Mouse (Mus musculus) retina, postnatal 7 days (tissue): ENCODE measurements around the gene Ppif.

ENCODE experiments used
- DNase-seq: peaks from one replicate; pipeline ENCODE4 v3.0.0-alpha.2; 2012; ENCODE audit warnings: low read depth, low spot score

The Ppif gene

DNA sequence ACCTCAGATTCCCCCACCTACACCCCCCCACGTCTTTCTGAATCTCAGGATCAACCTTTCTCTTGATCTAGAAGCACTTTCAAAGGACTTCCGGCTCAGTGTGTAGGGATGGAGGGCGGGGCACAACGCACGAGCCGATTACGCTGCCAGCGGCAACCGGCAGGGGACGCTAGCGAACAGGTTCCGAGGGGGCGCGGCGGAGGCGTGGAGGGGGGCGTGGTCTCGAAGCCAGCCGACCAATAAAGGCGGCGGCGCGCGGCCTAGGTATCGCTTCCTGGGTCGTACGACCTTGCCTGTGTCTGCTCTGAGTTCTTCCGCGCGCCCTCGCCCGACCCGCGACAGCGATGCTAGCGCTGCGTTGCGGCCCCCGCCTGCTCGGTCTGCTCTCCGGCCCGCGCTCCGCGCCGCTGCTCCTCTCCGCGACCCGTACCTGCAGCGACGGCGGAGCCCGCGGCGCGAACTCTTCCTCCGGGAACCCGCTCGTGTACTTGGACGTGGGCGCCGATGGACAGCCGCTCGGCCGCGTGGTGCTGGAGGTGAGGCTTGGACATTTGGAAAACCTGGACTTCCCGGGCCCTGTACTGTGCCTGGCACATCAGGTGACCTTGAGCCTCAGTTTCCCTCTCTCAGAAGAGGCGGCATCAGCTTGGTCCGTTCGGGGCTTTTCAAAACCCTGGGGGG lies at the start of gene Ppif:
TSS of gene Ppif (plus strand) at position 267 of the 681 bp plus-strand sequence.
- peak; percentile 92 for DNase-seq

DNA sequence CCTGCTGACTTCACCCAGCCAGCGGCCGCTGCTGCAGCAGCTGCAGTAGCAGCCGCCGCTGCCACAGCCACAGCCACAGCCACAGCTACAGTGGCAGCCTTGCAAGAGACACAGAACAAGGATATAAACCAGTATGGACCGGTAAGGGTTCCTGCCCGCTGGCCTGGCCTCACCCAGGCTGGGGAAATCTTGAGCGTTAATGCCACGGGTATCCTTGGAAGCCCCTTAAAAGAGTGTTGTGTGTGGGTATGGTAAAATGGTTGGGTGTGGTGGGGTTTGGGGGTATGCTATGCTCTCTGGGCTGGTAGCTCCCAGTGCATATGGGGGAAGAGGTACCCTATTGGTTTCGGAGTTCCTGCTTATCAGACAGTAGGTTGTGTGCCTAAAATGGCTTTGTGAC lies 48.2 kb upstream of the Ppif start:
- DNase-seq: no peak

DNA sequence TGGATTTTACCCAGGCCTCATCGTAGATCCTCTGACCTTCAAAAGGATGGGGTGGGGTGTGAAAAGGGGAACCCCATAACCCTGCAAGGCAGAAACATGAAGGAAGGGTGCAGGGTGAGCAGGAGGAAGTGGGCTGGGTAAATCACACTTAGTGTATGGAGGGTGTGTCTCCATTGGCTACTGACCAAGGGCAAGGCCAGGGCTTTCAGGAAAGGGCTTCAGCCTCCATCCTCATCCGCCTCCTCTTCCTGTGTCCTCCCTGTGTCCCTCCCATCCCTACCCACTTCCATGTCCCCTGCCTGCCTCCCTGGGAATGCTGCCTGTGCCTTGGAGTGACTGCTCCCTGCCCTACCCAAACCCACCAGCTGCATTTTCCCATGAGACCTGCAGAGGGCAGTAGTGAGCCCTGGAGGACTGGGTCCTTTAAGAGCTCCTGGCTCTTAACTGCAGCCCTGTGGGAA lies 47.8 kb upstream of the Ppif start:
- DNase-seq: peak; percentile 69

DNA sequence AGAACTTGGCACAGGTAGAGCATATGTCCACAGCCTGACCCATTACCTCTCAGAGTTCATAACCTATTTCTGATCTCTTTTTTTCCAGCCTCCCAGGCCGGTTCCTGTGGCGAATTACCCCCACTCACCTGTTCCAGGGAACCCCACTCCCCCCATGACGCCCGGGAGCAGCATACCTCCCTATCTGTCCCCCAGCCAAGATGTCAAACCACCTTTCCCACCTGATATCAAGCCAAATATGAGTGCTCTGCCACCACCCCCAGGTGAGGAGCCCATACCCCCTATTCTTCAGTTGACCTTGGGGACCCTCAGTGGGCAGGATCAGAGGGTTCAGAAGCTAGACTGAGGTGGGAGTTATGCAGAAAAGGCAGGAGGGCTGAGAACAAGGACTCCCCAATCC lies 42.8 kb upstream of the Ppif start:
- DNase-seq: no peak

DNA sequence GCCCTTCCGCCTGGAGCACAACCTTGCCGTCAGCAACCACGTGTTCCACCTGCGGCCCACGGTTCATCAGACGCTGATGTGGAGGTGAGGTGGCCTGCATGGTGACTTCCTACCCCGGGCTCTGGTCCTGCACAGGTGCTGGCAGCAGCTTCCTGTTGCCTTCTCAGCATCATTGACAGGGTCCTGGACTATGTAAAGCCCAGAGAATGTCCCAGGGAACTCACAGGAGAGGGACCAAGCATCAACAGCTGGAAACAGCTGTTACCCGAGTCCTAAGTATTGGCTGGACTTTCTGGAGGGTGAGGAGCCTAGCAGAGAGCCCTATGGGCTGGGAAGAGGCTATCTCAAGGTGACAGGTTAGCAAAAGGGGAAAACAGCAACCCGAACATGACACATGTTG lies 42.0 kb upstream of the Ppif start:
- DNase-seq: no peak

DNA sequence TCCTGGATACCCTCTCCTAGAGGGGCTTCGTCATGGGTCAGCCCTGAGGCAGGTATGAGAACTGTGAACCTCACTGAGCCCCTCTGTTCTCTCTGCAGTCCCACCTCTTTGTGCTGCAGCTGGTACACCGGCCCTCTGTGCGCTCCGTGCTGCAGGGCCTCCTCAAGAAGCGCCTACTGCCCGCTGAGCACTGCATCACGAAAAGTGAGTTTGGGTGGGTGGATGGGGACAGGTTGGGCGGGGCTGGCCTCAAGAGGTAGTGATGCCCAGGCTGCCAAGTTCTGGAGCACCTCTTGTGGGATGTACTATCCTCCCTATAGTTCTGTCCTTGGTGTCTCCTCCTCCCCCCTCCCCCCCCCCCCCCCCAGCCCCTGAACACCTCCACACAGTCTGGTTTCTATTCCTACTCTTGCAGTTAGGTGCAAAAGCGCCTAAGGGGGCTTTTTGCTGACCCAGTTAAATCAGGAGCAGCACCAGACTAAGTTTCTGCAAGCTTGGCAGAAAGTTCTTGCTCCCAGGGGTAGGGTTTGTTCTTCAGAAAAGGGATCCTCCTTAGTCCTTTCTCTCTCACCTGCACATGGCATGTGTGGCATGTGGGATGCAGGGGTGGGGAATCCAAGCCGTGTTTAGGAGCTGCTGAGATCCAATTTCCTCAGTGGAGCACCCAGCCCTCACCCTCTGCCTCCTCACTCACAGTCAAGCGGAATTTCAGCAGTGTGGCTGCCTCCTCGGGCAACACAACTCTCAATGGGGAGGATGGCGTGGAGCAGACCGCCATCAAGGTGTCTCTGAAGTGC lies 39.4 kb upstream of the Ppif start:
- no peak for DNase-seq

DNA sequence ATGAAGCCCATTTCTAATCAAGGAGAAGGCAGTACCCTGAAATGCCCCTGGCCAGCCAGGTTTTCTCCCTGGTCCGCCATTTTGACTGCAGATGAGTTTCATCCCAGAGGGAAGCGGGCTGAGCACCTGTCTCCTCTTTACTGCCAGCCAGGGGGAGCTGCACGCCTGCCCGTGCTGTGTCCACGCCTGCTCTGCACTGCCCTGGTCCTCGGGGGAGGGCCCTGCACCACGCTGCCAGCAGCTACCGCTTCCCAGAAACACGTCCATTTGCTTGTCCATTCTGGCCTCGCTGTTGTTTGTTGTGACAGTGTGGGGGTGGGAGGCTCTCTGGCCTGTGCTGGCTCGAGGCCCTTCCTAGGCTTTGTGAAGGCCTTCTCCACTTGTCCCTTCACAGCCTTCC lies 33.3 kb upstream of the Ppif start:
- DNase-seq: no peak

DNA sequence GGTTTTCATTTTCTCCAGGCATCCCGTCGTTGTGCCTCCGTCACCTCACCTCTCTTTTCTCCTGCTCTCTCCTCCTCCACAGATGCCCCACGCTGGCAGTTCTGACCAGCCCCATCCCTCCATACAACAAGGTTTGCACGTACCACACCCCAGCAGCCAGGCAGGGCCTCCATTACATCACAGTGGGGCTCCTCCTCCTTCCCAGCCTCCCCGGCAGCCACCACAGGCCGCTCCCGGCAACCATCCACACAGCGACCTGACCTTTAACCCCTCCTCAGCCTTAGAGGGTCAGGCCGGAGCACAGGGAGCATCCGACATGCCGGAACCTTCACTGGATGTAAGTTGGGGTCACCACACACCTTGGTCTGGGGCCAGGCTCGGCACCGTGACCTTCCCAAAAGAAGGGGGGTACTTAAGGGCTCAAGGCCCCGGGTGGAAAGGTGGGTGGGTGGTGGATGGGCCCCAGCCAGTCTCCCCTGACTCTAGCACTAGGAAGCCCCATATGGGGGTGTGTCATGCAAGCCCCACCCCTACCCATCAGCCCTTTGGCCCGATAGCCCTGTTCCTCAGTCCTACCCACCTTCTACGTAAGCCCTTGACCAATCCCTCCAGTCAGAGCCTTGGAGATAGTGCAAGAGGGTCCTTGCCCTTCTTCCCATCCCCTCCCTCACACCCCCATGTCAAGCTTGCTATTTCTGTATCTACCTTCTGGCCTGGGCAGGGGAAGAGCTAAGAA lies 32.6 kb upstream of the Ppif start:
- no peak for DNase-seq

DNA sequence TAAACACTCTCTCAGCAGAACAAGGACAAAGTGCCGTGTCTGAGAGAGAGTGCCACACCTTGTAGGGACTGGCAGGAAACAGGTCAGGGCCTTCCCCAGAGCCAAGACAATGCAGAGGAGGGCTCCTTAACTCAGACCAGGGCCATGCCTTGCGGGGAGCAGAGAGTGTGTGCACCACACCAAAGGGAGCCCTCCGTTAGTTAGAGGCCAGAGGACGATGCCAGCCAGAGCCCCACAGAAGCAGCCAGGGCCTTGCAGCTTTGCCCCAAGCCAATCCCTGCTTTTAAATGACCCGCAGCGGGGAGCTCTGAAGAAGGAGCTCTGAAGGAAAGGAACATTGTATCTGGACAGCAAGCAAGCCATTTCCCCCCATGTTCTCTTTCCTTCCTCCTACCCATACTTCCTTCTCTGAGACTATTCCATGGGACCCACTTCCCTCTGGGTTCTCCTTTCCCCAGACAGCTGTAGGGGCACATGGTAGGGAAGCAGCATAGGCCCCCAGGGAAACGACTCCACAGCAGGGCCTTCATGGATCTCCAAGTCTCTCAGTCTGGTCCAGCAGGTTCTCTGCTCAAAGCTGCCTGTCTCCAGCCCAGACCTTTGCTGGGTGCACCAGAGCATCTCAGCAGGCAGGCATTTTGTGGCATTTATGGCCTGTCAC lies 30.2 kb upstream of the Ppif start:
- DNase-seq: no peak

DNA sequence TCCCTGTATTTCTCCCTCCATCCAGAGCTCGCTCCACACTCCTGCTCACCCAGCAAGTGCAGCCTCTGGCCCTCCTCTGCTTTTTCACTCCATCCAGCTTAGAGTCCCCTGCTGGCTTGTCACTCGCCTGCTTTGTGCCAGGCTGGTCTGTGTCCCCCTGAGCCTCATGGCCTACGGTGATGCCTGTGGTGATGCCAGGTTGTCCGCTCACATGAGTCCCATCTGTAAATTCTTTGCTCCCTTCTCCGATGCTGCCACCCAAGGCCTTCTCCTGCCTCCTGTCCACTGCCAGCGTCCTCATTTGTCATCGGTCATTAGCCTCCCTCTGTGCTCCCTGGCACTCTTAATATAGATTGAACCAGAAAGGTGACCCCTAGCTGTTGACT lies 29.7 kb upstream of the Ppif start:
- no peak for DNase-seq

DNA sequence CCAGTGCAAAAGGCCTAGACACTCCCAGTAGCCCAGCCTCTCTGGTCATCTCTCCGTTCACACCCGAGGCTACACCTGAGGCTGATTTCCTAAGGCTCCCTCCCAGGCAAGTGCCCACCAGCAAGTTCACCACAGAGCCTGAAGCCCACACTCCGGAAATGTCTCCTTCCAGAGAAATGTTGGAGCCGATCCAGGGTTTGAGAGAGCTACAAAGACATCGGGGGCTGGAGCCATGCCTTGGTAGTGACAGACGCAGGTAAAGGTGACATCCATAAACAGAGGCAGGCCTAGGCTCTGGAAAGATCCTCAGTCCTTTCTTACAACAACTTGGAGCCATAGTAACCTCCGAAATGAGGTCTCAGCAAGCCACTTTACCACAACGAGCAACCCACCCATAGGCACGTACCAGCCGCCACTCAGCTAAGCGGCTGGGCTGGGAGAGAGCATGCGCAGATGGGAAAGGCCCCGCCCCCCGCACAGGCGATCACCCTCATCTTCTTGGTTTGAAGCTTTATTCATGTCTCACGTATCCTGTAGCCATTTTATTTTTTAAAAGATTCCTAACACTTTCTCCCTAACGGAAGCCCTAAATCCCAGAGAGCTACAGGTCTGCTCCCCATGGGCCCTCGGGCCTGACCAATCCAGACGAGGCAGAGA lies 28.5 kb upstream of the Ppif start:
- DNase-seq: no peak

DNA sequence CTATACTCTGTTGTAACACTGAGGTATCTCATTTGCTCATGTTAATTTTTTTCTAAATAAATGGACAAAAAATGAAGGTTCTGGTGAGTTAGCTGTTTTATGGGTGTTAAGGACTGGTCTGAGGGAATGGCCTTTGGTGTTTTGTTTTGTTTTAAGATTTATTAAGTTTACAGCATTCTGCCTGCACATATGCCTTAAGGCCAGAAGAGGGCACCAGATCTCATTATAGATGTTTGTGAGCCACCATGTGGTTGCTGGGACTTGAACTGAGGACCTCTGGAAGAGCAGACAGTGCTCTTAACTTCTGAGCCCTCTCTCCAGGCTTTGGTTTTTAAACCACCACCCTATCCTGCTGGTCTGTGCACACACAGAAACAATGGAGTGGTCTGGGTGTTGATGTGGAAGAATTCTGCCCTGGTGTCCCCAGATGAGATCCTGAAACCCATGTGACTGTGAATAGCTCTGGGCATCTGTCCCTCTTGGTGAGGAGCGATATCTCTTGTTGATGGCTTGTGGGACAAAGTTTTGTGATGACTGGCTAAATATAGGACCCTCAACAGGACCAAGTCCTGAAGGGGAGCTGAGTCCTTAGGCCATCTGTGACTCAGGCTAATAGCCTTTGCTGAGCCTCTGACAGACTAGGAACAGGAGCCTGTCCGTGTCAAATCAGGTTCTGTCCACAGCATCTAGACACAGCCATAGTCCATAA lies 27.1 kb upstream of the Ppif start:
- DNase-seq: no peak

DNA sequence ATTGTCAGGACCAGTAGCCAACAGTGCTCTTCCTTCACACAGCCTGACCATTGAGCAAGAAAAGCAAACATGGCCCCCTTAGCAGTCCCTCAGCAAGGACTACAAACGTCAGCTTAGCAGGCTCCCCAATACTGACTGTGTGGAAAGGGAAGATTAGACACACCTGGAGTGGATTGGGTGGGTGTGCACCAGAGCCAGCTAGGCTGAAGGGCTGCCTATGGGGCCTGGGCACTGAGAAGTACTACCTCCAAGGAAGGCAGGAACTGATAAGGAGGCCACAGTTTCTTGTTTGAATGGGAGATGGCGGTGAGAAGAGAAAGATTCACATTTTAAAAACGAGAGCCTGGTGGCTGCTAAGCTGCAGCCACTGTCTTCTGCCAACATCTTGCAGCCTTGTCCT lies 26.4 kb upstream of the Ppif start:
- DNase-seq: no peak

DNA sequence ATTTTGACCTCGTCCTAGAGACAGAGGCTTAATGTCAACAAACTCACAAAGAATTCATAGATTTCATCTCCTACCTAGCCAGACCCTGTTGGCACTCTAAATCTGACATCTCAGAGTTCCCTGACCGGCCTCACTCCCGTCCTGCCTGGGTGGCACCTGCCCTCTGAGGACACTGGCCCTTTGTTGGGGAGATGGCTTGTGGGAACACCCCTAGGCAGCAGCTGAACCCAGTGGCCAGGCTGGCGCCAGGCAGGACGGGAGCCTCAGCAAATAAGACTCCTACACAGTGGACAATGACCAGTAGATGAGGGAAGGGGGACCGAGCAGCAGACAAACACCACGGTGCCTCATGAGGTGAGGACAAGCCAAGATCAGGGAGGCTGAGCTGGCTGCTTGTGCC lies 14.3 kb upstream of the Ppif start:
- no peak for DNase-seq

DNA sequence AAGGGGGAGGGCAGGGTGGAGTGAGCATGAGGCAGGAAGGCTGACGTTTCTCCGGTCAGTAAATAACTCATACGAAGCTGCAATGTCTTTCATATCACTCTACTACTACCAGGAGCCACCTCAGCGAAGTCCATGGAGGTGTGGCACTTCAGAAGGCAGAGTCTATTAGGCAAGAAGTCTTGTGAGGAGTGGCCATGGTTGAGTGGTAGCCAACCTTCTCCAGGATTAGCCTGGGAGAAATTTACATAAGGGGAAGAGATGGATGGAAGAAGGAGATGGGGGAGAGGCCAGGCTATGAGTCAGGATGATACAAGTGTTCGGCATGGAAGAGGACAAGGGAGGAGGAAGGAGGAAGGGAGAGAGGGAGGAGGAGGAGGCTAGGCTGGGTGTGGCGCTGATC lies 11.9 kb upstream of the Ppif start:
- no peak for DNase-seq

DNA sequence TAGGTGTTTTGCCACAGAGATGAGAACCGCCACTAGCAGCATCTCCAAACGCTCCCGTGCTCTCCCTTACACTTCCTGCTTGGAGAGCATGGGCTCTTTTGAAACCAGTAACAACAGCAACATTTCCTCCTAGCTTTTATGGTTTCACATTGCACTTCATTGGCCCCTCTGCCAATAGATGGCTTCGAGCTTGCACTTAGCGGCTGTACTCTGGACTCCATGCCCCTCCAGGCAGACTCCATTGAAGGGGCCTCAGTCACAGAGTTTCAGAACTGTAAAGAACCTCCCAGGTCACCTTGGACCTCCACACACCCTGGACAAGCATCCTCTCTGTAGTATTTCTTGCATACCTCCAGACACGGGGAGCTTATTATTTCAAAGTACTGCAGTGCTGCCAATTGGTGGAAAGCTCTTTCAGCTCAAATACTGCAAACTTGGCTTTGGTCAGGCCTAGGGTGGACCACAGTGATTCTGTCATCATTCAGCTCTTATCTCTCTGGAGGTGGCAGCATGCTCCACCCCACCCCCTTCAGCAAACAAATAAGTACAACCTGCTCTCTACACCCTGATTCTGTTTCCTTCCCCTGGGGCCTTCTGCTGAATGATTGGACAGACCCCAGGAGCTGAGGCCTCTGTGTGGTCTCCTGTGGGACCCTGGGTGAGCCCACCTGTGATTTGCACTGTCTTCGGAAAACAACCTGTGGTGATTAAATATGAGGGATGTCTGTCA lies 7.6 kb upstream of the Ppif start:
- DNase-seq: no peak

DNA sequence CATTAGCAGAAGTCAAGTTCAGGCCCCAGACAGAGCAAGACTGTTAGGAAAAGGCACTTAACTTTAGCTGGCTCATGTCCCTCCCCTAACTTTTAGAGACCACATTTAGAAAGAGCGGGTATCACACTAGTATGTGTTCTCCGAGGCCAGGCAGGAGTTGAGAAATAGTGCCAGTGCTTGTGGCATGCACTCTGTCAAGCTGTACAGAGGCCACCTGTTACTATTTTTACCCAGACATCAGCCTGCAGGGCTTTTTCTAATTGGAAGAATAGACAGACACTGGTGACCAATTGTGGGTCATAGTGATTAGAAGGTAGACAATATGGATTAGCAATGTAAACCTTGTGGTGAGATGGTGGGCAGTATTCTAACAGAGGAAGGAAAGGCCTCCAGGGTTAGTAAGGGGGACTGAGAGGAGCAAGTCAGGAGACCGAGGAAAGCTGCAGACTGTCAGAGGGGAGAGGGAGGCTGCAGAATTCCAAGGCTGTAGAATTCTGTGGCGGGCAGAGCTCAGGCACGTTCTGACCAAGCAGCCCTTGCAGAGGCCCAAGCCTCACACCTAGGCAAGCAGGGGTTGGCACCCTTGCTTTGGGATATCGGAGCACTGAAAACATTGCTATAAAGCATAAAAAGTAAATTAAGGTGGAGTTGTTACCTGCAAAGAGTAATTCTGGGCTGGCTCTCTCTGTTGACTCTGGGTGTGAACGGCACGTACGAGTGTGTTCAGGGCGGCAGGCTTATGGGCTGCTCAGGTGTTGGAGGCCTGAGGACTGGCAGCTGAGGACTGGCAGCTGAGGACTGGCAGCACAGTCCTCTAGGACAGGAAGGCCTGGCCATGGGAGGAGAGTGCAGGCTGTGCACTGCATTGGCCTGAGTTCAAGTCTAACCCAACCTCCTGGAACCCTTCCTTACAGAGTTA lies 6.7 kb upstream of the Ppif start:
- DNase-seq: no peak

DNA sequence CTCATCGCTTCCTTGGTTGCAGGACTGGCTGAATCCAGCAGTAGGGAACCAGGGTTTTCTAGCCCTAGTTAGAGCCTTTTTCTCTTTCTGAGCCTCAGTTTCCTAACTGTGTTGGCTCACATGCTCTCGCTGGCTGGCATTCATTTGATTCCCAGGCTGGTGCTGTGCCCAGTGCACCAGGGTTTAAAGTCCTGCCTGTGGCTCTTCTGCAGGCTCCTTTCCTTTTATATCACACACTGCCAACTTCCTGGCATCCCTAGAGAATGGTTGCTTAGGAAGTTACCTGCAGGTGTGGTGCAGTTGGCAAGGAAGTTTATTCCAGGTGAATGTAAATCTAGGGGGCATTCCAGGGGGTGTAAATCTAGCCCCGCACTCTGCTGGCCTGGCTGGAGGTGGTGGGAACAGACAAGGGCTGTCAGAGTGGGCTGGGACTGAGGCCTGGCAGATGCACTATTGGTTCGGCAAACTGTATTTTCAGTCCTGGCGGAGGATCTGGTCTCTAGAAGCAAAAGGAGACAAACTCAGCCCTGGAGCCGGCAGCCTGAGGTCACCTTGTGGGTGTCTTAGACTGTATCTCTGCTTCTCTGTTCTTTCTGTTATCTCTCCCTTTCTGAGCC lies 575 bp upstream of the Ppif start:
- no peak for DNase-seq

DNA sequence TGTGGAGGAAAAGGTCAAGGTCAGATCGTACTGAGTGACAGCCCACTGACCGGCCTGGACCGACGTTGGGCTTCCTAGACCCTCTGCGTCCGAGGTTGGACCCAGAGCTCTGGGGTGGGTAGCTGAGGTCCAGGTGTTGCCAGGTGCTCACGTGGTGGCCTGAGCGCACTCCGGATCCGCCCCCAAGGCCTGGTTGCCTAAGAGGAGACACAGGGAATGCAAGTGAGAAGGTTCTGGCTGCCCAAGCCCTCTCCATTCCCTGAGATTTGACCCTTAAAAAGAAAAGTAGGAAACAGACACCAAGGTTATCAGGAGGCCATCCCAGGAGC lies 579 bp downstream of the Ppif start:
- no peak for DNase-seq
